Mouse (Mus musculus): ENCODE measurements around the gene Abcd2.

DNA sequence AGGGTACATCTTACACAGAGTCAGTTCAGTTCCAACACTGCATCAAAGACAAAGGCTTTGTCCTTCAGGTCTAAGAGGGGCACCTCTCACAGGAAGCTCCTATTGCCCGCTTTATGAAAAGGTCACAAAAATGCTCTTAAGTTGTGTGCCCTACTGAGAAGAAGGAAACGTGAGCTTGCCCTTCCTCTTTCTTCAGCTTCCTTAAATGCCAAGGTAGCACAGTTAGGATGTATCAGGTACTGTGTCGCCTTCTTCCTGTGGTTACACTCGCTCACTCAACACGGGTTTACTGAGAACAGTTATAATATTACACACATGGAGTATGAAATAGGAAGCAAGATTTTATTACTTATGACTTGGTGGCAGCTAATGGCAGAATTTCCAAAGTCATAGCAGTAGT lies 45.7 kb upstream of the Abcd2 start:
- TF ChIP-seq GATA1 (IDR thresholded peaks at IDR 0.05; ENCODE audit: low read length) (no peak), TAL1 (IDR thresholded peaks at IDR 0.05; ENCODE audit: low read length) (no peak)

All from erythroblast, embryonic 14.5 days (primary cell).